Mouse (Mus musculus): ENCODE measurements at regions not wholly inside any gene's neighbourhood (a gene's known extent, or its start where the extent isn't known, plus 50 kb on each side); places are given as distances from the start of the nearest gene placed in this dataset.

- DNase-seq (ENCODE audit: low spot score) = no peak
These were observed 62.0 kb upstream of the Rtl1 start for GRCm38 (mm10) chr12:109662179-109662578.

- DNase-seq (ENCODE audit: low spot score) = no peak
These were observed 74.6 kb upstream of the Rtl1 start for GRCm38 (mm10) chr12:109674766-109675165.

- DNase-seq (ENCODE audit: low spot score) = no peak
These were observed 93.9 kb upstream of the Rtl1 start for GRCm38 (mm10) chr12:109694046-109694445.

- peak; percentile 23 for DNase-seq (ENCODE audit: low spot score)
These were observed 94.8 kb upstream of the Rtl1 start for GRCm38 (mm10) chr12:109694801-109695430.

DNA sequence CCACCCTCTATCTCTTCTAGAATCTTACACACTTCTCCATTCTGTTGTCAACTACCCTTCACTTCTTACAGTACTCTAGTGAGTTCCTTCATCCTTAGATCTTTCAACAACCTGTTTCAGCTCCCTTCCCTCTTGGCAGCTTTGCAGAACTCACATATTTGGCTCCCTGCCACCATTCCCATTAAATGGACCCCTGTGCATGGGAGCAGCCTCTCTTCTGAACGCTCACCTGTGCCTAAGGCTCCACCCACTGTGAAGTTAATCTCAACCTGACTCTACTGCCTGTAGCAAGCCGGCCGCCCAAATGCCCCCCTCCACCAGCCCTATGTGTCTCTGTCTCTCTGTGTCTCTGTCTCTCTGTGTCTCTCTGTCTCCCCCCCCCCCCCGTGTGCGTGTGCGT is 106.7 kb upstream of the Rtl1 start:
- no peak for DNase-seq (ENCODE audit: low spot score)

DNA sequence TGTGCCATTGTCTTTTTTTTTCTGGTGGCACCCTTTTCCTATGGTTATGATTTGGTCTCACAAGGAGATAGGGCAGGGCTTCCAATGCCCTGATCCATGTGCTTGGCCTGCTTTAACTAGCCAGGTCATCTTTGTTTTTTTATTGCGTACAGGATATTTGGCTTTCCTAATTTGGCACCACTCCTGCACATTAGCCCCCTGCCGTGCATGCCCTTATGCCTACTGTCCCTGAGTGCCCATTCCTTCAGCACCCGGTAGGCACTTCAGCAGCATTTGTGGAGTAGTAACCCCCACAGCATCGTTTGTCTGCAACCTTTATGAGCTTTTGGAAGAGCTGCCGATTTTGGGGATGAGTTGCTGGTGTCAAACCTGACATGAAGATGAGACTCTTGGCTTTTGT is 109.5 kb upstream of the Rtl1 start:
- no peak for DNase-seq (ENCODE audit: low spot score)

DNA sequence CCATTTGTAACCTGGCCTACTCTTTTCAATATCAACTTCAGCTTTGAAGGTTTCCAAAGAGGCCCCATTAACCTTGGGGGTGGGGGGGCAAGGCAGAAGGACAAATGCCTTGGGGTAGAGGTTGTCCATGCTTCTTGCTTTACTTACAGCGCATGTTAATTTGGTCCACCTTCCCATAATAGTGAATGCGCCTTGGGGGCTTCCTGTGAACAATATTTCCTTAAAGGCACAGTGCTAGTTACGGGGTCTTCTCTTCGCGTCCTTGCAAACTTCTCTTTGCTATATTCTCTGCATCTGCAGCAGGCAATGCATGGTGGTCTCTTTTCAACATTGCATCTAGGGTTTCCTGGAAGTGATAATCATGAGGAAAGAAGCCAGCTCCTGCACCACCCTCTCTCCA is 111.3 kb upstream of the Rtl1 start:
- DNase-seq (ENCODE audit: low spot score) = no peak

GRCm38 (mm10) chr12:109711946-109712345 is 111.8 kb upstream of the Rtl1 start:
- no peak for DNase-seq (ENCODE audit: low spot score)

GRCm38 (mm10) chr12:109712386-109712785 is 112.3 kb upstream of the Rtl1 start:
- DNase-seq (ENCODE audit: low spot score) = no peak

DNA sequence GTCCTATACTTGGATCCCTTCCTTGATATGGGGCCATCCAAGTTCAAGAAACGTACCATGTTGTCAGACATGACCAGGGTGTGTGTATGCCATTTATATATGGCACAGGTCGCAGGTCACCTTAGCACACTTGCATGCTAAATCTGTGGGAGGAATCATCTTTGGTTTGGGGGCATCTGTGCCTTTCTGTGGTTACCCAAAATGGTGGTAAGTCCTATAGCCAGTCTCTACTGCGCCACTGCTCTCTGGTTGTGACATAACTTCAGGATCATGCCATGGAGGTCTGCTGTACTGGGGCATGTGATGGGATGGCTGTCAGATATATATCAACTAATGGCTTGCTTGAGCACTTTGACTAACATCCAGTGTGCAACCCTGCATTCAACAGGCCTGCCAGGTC is 112.9 kb upstream of the Rtl1 start:
- DNase-seq (ENCODE audit: low spot score) = no peak

- no peak for DNase-seq (ENCODE audit: low spot score)
These were observed 113.9 kb upstream of the Rtl1 start for GRCm38 (mm10) chr12:109714061-109714460.

- no peak for DNase-seq (ENCODE audit: low spot score)
These were observed 116.9 kb upstream of the Rtl1 start for GRCm38 (mm10) chr12:109716991-109717390.

DNA sequence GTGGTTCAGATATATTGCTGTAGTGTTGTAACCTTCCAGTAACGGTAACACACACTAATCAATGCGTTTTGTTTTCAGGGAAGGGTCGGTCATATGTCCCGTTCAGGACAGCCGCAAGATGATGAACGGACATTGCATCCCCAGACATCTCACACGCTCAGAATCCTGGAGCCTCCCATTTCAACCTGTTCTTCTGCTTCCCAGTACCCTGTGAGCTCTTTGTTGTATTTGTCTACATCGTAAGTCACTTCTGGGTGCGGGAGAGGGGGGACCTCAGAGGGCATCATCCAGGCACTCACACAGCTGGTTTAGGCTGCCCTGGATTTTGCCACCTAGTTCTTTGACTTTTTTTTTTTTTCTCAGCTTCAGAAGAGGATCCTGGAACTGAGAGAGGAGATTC is 117.9 kb upstream of the Rtl1 start:
- no peak for DNase-seq (ENCODE audit: low spot score)

- DNase-seq (ENCODE audit: low spot score) = no peak
These were observed 138.1 kb upstream of the Rtl1 start for GRCm38 (mm10) chr12:109738201-109738600.

DNA sequence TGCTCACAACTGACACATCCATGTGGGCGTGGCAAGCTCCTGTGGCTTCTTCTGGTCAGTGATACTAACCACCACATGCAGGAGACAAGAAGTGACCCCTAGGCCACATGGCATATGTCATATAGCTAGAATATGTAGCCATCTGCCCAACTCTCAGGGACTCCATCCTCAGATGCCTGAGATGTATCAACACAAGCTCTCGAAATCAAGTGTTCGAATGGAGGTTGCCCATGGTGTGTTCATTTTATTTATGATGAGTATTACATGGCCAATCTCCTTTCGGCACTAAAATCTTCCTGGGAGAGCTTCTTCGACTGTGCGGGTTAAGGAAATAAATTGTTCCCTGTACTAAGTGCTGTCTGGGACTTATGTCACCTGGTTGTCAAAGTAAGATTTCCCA is 138.8 kb upstream of the Rtl1 start:
- DNase-seq (ENCODE audit: low spot score) = no peak

DNA sequence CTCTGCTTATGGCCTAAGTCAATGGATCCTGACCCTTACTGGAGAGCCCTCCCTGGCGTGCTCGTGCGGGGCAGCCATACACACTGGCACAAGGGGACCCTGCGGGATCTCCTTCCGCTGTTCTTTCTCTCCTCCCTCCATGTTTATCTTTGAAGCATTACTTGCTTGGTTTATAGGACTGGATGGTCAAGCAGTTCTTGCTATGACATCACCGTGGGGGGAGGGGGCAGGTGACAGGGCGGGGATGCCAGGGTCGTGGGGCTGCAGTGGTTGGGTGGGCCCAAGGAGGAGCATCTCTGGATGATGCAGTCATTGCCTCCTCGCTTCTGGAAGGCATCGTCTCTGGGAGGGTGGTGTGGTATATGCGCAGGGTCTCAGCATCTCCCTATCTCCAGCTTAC is 142.4 kb upstream of the Rtl1 start:
- no peak for DNase-seq (ENCODE audit: low spot score)

DNA sequence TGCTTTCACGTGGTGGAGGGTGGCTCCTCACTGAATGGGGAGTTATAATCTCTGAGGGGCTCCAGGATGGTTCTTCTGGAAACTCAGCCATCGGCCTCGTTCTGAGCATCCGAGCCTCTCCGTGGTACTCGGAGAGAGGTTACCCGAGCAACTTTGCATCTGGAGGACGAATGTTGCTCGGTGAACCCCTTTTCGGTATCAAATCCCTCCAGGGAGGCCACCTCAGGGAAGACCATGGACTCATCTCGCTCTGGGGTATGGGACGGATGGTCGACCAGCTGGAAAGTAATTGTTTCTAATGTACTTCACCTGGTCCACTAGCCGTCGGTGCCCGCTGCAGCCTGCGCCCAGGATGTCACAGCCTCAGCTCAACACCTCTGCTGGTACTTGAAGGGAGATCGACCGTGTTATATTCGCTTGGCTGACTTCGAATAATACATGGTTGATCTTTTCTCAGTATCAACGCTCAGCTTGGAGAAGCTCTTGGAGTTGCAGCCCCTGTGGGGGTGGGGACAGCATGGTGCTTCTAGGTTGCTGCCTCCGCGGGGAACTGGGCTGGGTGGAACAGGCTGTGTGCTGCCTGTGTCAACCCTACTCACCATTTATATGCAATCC is 143.0 kb upstream of the Rtl1 start:
- DNase-seq (ENCODE audit: low spot score) = peak; percentile 58

GRCm38 (mm10) chr12:109744186-109744585 is 144.1 kb upstream of the Rtl1 start:
- no peak for DNase-seq (ENCODE audit: low spot score)

DNA sequence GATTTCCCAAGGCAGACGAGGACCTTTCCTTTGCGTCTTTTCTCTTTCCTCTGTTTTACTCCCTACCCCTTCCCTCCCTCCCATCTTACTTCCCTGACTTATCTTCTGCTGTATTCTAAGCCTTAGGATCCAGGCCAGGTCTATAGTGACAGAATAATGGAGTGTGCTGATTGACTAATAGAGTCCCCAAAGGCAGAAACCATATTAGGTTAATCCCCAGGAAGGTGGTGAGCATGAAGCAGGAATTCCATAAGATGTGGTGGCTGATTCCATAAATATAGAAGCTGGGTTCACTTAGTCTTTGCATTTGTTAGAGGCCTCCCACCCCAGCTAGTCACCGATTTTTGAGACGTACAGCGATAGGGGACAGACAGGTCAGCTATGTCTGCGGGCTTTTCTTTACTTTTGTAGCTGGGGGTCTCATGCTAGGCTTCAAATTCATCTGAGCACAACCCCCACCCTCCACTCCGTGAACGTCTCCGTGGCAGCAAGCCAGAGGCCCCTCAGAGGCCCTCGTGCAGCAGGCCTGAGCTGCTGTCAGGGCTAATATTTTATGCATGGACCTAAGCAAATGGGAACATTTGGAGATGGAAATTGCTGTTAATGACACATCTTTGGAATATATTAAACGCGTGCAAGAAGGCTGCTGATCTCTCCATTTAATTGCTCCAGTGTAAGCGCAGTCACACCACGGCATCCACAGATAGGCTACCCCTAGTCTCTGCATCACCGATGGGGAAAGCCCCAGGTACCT is 145.8 kb upstream of the Rtl1 start:
- DNase-seq (ENCODE audit: low spot score) = peak; percentile 28

GRCm38 (mm10) chr12:109747201-109747600 is 147.1 kb upstream of the Rtl1 start:
- DNase-seq (ENCODE audit: low spot score) = no peak

- no peak for DNase-seq (ENCODE audit: low spot score)
These were observed 147.6 kb upstream of the Rtl1 start for GRCm38 (mm10) chr12:109747776-109748175.

- DNase-seq (ENCODE audit: low spot score) = no peak
These were observed 148.4 kb upstream of the Rtl1 start for GRCm38 (mm10) chr12:109748326-109749059.

DNA sequence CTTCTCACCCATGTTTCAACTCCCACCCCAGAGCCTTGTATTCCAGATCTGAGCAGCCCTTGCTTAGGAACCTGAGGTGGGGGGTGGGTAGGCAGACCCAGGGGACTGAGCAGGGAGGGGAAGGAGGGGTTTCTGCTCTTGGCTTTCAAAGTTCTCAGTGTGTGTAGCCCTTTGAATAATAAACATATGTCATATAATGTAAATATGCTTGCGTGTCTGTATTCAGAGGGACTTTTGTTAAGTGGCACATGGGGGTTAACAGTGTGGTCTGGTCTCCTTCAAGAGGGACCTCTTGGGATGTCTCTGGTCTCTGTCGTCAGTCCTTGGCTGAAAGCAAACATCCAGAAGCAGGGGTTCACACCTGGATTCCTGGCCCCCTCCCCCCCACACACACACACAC is 149.1 kb upstream of the Rtl1 start:
- no peak for DNase-seq (ENCODE audit: low spot score)
